Mouse (Mus musculus): ENCODE measurements around the gene Atg101.

DNA sequence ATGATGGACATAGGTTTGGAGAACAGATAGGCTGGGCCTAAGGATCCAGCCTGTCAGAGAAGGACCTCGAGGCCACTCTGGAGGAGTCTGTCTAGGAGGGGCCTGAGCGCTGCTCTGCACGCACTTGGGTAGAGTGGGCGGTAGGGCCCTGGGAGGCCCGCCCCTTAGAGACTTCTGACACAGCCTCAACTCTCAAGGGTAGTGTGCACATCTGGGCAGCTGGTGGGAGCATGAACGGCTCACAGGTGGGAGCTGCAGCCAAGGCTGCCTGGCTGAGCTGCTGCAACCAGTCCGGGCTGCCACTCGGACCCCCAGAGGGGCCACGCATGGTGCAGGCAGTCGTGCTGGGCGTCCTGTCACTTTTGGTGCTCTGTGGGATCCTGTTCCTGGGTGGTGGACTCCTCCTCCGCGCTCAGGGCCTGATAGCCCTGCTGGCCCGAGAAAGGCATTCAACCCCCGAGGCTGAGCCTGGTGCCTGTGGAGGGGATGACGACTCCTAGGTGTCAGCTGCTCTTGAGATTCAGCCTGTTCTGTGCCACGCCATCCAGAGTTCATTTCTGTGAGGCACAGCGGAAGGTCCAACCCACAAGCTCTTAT, 9.1 kb downstream of the Atg101 start, which contains the start of gene 6030408B16Rik:
- TF ChIP-seq ZC3H11A (IDR thresholded peaks at IDR 0.05; ENCODE audit: borderline replicate concordance, low read depth, low read length) (no peak), ZNF384 (IDR thresholded peaks at IDR 0.05; ENCODE audit: low read depth, low read length) (no peak), HCFC1 (IDR thresholded peaks at IDR 0.05; ENCODE audit: borderline replicate concordance, insufficient read depth, low read length) (no peak), MAFK (IDR thresholded peaks at IDR 0.05; ENCODE audit: insufficient read depth, low read depth, low read length) (no peak), CHD2 (IDR thresholded peaks at IDR 0.05; ENCODE audit: low read depth, low read length) (no peak)
